Mouse (Mus musculus): ENCODE measurements around the gene Iqcf3. TPM values are rescaled to one million over a fixed set of nuclear protein-coding genes. Genes with fewer than 3 reads are reported as not detected.

Gene Iqcf3
- polyA plus RNA-seq, 1 experiment: not detected

- H3K4me3 ChIP-seq (ENCODE audit: extremely low read depth, insufficient read depth, insufficient read length): peak overlapping the region; percentile 65; the same call in 1 of the 2 replicates
- no peak overlapping the region for H3K27ac ChIP-seq (ENCODE audit: insufficient read depth, low read length)
- no peaks in the 10 kb centered on the region for H3K27me3 ChIP-seq (ENCODE audit: control insufficient read depth, insufficient read depth, low read length)
- H3K36me3 ChIP-seq (ENCODE audit: control insufficient read depth, insufficient read depth, low read length): peaks cover 12% of the 10 kb centered on the region
- no peak for DNase-seq (ENCODE audit: low read depth in 1 of 2, low spot score in 2 of 2)
- peaks cover 15% of the 10 kb centered on the region; the same call in 1 of the 2 replicates for H3K4me1 ChIP-seq (ENCODE audit: control insufficient read depth, insufficient read depth, insufficient read length)
- 74% methylated on average over 9 of the region's 9 CpGs for WGBS
- TF ChIP-seq CTCF (IDR thresholded peaks at IDR 0.05; ENCODE audit: extremely low read depth, insufficient read depth, insufficient read length, insufficient replicate concordance): no peak
- TF ChIP-seq POLR2A (IDR thresholded peaks at IDR 0.05; ENCODE audit: low read depth, low read length): no peak
Observed at GRCm38 (mm10) chr9:106478101-106478500, 83.3 kb downstream of the Iqcf3 start.

GRCm38 (mm10) chr9:106477649-106478048 is 83.8 kb downstream of the Iqcf3 start:
- TF ChIP-seq CTCF (IDR thresholded peaks at IDR 0.05; ENCODE audit: extremely low read depth, insufficient read depth, insufficient read length, insufficient replicate concordance) (no peak), POLR2A (IDR thresholded peaks at IDR 0.05; ENCODE audit: low read depth, low read length) (no peak)
- Histone ChIP-seq H3K27ac (ENCODE audit: insufficient read depth, low read length) (no peak overlapping the region), H3K4me1 (ENCODE audit: control insufficient read depth, insufficient read depth, insufficient read length) (peaks cover 15% of the 10 kb centered on the region; the same call in 1 of the 2 replicates), H3K4me3 (ENCODE audit: extremely low read depth, insufficient read depth, insufficient read length) (peak overlapping the region; percentile 65), H3K27me3 (ENCODE audit: control insufficient read depth, insufficient read depth, low read length) (no peaks in the 10 kb centered on the region), H3K36me3 (ENCODE audit: control insufficient read depth, insufficient read depth, low read length) (peaks cover 8% of the 10 kb centered on the region)
- WGBS: 2% methylated on average over 16 of the region's 16 CpGs
- DNase-seq (ENCODE audit: low read depth in 1 of 2, low spot score in 2 of 2): peak in 1 of 2 experiments; percentile 1

GRCm38 (mm10) chr9:106476924-106477484 is 84.4 kb downstream of the Iqcf3 start, which contains the start of gene Parp3:
Parp3 (minus strand) TSS chr9:106476949.
- H3K27ac ChIP-seq (ENCODE audit: insufficient read depth, low read length): peak within 1 kb of the TSS; percentile 76
- TF ChIP-seq CTCF (IDR thresholded peaks at IDR 0.05; ENCODE audit: extremely low read depth, insufficient read depth, insufficient read length, insufficient replicate concordance): peak; percentile 97
- peak; percentile 23; the same call in 1 of the 2 replicates for TF ChIP-seq POLR2A (IDR thresholded peaks at IDR 0.05; ENCODE audit: low read depth, low read length)
- under 1% methylated on average over 41 of the region's 41 CpGs for WGBS
- H3K36me3 ChIP-seq (ENCODE audit: control insufficient read depth, insufficient read depth, low read length): peaks cover 6% of the 10 kb centered on the region; the same call in 1 of the 2 replicates
- H3K27me3 ChIP-seq (ENCODE audit: control insufficient read depth, insufficient read depth, low read length): no peaks in the 10 kb centered on the region
- DNase-seq (ENCODE audit: low read depth in 1 of 2, low spot score in 2 of 2): peak; percentile 98 to 99
- H3K4me3 ChIP-seq (ENCODE audit: extremely low read depth, insufficient read depth, insufficient read length): peak within 1 kb of the TSS; percentile 65
- H3K4me1 ChIP-seq (ENCODE audit: control insufficient read depth, insufficient read depth, insufficient read length): peaks cover 15% of the 10 kb centered on the region; the same call in 1 of the 2 replicates

- H3K4me1 ChIP-seq (ENCODE audit: control insufficient read depth, insufficient read depth, insufficient read length): peaks cover 15% of the 10 kb centered on the region; the same call in 1 of the 2 replicates
- no peaks in the 10 kb centered on the region for H3K27me3 ChIP-seq (ENCODE audit: control insufficient read depth, insufficient read depth, low read length)
- peak in 1 of 2 experiments; percentile 81 for DNase-seq (ENCODE audit: low read depth in 1 of 2, low spot score in 2 of 2)
- H3K36me3 ChIP-seq (ENCODE audit: control insufficient read depth, insufficient read depth, low read length): peaks cover 5% of the 10 kb centered on the region; the same call in 1 of the 2 replicates
- peak overlapping the region; percentile 64 for H3K4me3 ChIP-seq (ENCODE audit: extremely low read depth, insufficient read depth, insufficient read length)
- 8% methylated on average over 16 of the region's 16 CpGs for WGBS
- TF ChIP-seq CTCF (IDR thresholded peaks at IDR 0.05; ENCODE audit: extremely low read depth, insufficient read depth, insufficient read length, insufficient replicate concordance) (no peak), POLR2A (IDR thresholded peaks at IDR 0.05; ENCODE audit: low read depth, low read length) (peak; percentile 18; the same call in 1 of the 2 replicates)
- peak overlapping the region; percentile 76 for H3K27ac ChIP-seq (ENCODE audit: insufficient read depth, low read length)
Observed at GRCm38 (mm10) chr9:106476002-106476923, 85.2 kb downstream of the Iqcf3 start.

- peaks cover 15% of the 10 kb centered on the region; the same call in 1 of the 2 replicates for H3K4me1 ChIP-seq (ENCODE audit: control insufficient read depth, insufficient read depth, insufficient read length)
- H3K27ac ChIP-seq (ENCODE audit: insufficient read depth, low read length): peak within 1 kb of the TSS; percentile 76
- H3K27me3 ChIP-seq (ENCODE audit: control insufficient read depth, insufficient read depth, low read length): no peaks in the 10 kb centered on the region
- peaks cover 3% of the 10 kb centered on the region; the same call in 1 of the 2 replicates for H3K36me3 ChIP-seq (ENCODE audit: control insufficient read depth, insufficient read depth, low read length)
- peak within 1 kb of the TSS; percentile 64 for H3K4me3 ChIP-seq (ENCODE audit: extremely low read depth, insufficient read depth, insufficient read length)
- WGBS: 29% methylated on average over 10 of the region's 10 CpGs
- peak in 1 of 2 experiments; percentile 20 for DNase-seq (ENCODE audit: low read depth in 1 of 2, low spot score in 2 of 2)
- TF ChIP-seq CTCF (IDR thresholded peaks at IDR 0.05; ENCODE audit: extremely low read depth, insufficient read depth, insufficient read length, insufficient replicate concordance) (no peak), POLR2A (IDR thresholded peaks at IDR 0.05; ENCODE audit: low read depth, low read length) (no peak)
Observed at GRCm38 (mm10) chr9:106475663-106476001, 85.8 kb downstream of the Iqcf3 start, which contains the start of gene Rrp9. Rrp9 (plus strand) TSS chr9:106475963.

- WGBS: 58% methylated on average over 7 of the region's 7 CpGs
- H3K36me3 ChIP-seq (ENCODE audit: control insufficient read depth, insufficient read depth, low read length): peaks cover 3% of the 10 kb centered on the region; the same call in 1 of the 2 replicates
- H3K4me3 ChIP-seq (ENCODE audit: extremely low read depth, insufficient read depth, insufficient read length): no peak overlapping the region
- no peak overlapping the region for H3K27ac ChIP-seq (ENCODE audit: insufficient read depth, low read length)
- no peaks in the 10 kb centered on the region for H3K27me3 ChIP-seq (ENCODE audit: control insufficient read depth, insufficient read depth, low read length)
- peak in 1 of 2 experiments; percentile 10 for DNase-seq (ENCODE audit: low read depth in 1 of 2, low spot score in 2 of 2)
- no peak for TF ChIP-seq CTCF (IDR thresholded peaks at IDR 0.05; ENCODE audit: extremely low read depth, insufficient read depth, insufficient read length, insufficient replicate concordance)
- no peak for TF ChIP-seq POLR2A (IDR thresholded peaks at IDR 0.05; ENCODE audit: low read depth, low read length)
- peaks cover 15% of the 10 kb centered on the region; the same call in 1 of the 2 replicates for H3K4me1 ChIP-seq (ENCODE audit: control insufficient read depth, insufficient read depth, insufficient read length)
Observed at GRCm38 (mm10) chr9:106475046-106475445, 86.4 kb downstream of the Iqcf3 start.
